Mouse (Mus musculus): ENCODE data around the gene Itpr1.
A peak's percentile ranks its signal among the peaks of the same experiment; 100 is the strongest.

Gene Itpr1

DNA sequence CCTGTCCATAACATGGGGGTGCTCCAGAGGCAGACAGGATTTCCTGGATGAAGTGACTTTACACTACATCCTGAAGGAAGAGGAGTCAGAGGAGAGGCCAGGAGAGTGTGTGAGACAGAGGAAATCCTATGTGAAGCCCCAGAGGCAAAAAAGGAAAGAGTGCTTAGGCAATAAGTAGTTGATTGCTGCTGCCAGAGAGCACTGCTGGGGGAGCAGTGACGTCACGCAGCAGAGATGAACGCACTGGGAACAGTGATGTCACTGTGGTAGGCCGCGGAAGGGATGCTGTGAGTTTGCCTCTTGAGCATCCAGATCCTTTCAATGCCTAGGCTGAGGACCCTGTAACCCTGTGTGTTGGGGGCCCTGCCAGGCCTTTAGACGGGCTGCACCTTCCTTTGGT is 264.7 kb downstream of the Itpr1 start:
- no peak for DNase-seq

DNA sequence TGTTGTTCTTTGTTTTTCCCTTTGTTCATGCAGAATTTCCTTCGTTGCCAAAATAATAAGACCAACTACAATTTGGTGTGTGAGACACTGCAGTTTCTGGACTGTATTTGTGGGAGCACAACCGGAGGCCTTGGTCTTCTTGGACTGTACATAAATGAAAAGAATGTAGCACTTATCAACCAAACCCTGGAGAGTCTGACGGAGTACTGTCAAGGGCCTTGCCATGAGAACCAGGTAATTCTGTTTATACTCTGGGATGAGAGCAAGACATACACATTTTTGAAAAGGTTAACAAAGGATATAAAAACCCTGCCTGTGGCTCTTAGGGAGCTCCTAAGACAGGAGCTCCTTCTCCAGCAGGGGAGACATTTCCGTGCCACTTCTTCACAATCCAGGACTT is 268.3 kb downstream of the Itpr1 start:
- DNase-seq, result no peak

DNA sequence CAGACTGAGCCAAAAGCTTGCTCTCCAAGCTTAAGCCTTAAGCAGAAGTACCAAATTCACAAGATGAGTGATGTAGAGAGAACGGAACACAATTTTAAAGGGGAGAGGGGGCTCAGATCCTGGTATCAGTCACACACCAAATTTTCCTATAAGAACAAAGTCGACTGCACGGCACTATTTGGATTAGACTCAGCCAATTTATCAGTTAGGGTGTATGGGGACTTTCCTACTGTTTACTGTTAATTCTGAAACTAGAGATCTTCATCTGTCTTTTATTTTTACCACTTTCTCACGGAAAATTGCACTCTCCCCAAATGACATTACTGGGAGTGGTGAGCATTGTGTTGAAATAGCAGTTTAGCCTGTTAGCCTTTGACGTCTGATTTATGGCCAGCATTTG is 269.6 kb downstream of the Itpr1 start:
- DNase-seq, result no peak

DNA sequence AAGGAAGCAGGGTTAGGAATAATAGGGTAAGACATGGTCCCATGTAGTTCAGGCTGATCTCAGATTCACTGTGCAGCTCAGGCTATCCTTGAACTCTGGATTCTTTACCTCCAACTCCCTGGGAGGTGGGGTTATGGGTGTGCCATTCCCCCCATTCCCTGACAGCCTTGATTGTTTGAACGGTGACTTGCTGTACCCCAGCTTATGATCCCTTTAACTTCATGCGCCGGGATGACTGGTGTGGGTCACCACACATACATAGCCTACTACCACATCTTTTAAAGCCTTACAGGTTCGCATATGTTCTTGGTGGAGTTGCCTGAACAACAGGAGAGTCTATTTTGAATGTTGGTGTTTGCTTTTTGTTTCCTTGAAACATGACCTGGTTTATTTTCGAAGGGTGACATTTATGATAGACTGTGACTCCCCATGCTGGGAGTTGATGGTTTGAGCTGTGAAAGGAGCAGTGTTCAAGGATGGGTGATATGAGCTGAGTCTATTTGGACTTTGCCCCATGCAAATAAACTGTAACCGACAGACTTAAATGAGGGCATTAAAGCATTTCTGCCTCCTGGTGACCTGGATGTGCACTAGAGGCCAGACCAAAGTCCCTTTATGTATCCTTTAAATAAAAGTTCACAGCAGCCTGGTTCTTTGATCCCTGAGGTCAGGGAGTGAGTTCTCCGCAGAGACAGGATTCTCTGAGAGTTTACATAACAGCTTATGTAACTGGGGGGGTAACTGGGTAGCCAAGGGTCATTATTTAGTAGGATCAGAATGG is 273.5 kb downstream of the Itpr1 start:
- DNase-seq, result no peak

DNA sequence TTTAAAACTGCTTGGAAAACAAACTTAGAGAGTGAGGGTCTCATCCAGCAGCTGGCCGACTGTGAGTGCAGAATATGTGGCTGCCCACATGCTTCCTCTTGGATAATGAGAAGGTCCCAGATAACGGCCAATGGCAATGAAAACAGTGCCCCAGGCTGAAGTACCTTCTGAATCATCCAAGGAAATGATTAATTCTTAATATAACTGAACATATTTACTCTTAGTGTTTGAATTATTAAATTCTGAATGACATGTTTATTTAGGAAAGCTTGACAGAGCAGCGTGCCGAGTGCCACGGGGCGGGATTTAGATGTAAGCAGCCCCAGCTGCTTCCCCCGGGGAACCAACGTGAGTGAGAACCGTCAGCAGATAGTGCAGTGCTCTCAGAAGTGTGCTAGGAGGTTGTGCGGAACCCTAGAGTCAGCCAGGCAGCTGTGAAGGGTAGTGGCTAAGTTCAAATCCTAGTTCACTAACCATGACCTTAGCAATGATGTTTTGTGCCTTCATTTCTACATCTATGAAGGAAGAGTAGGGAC is 274.5 kb downstream of the Itpr1 start:
- no peak for DNase-seq

DNA sequence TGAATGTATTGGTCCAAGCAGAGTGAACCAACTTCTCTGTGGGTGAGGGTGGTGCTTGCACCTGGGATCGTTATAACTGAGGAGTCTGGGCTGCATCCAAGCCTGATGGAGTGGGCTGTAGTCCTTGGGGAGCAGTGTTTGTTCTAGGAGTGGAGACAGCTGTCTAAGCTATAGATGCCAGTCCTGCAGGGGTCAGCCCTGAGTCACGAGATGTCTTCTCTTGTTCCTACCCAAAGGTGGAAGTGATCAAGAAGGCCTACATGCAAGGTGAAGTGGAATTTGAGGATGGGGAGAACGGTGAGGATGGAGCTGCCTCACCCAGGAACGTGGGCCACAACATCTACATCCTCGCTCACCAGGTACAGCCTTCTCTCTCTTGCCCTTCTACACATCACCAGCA is 275.4 kb downstream of the Itpr1 start:
- peak; percentile 42 for DNase-seq

DNA sequence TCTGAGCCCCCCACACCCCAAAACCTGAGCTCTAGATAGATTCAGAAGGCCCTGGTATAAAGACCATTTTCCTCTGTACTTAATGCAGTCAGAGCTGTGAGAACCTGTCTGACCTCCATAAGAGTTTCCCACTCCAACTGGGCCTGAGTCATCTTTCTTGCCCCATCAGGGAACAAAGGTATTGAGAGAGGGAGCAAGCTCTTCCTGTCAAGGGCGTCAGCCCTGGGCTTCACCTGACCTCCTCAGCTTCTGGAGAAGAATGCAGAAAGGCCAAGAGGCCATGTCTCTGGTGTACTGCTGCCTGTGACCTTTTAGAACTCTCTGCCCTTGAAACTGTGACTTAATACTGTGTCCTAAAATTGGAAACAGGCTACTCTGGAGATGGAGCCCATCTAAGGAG is 279.1 kb downstream of the Itpr1 start:
- DNase-seq, result no peak

DNA sequence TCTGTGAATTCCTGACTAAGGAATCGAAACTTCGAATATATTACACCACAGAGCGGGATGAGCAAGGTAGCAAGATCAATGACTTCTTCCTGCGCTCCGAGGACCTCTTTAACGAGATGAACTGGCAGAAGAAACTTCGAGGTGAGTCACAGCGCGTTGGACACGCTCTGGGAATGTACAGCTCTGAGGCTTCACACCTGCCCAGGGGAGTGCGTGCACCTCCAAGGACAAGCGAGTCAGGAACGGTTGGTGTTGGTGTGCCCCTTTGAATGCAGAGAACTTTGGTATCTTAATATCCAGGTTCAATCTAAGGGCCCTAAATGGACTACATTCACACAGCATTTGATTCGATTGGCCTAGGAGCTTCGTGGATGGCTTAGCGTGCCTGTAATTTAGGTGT is 280.9 kb downstream of the Itpr1 start:
- no peak for DNase-seq

DNA sequence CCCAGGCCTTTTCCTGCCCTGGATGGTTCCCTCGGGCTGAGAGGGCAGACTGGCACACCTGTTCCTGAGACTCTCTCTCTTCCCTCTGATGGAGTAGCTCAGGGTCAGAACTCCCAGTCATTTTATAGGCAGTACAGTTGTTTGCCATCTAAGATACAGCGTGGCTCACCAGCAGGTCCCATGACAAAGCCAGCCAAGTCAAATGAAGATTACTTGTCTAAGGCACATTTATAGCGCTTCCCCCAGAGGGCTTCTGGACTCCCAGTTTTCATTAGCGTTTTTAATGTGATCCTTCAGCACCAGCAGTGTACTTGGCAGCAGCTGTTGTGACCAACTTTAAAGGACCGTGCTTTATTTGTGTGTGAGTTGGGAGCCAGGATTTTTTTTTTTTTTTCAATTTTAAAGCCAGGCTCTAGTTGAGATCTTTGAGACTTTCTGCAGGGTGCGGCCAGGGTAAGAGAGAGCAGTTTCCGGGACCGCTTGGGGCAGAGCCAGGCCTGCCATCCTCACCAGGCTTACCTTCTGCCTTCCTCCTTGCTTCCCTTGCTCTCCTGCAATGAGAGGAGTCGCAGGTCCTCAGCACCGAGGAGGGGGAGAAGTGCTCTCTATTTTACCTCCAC is 281.4 kb downstream of the Itpr1 start:
- DNase-seq, result no peak

DNA sequence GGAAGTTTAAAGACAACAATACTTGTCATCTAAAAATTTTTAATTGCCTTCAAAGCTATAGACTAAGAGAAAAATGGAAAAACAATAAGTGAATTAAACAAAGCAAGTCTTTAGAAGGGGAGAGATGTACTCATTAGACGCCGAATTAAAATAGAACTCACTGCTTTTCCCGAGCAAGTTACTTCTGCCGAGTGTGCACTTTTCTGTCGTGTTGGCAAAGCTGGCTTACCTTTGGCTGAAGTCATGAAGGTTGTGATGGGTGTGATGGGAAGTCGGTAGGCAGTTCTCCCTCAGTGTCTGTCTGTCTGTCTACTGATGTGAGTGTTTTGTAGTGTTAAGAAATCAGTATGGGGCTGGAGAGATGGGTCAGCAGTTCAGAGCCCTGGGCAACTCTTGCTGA is 282.1 kb downstream of the Itpr1 start:
- no peak for DNase-seq

DNA sequence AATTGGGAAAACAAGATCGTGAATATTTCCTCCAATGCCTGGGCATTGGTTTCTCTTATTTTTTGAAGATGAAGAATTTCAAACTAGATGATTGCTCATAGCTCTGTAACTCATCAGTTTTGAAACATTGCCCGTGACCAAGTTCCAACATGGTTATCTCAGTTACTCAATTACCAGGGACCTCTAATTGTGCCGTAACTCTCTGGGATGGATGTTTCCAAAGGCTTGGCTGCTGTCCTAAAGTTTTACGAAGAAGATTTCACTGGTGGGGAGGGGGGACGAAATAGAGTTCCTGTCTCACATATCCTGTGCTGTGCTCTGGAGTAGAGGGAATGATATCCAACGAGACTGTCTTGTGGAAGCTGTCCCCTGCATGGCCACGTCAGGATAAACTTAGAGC is 285.2 kb downstream of the Itpr1 start:
- no peak for DNase-seq

DNA sequence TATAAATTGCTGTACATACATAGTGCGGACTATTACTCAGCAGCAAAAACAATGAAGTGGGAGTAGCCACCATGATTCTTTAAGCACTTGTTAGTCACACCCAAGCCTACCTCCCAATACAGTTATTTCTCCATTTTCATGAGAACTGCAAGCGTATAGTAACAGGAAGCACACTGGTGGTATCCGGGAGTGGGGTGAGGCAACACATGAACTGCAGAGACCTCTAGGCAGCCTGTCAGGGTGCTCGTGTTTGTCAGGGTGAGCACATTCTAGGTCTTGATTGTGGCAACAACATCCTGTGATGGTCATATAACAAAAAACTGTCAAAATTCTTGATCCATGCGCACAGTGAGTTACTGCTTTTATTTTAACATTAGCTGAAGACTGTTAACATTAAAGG is 290.8 kb downstream of the Itpr1 start:
- DNase-seq, result no peak

DNA sequence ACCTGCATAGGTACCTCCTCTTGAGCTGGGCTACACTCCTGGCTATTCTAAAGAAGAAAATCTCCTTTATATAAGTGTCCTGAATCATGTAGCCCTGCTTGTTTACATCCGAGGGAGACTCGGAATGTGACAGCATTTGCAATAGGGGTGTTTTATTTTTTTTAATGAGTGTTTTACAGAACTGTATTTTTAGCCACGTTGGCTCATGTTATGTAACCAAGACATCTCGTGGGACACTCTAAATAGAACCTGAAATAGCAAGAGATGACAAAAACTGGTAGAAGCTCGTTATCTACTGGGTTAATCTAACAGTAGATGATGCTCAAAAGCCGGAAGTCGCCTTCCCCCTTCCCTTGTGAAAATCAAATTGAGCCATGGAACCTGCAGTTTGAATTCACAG is 291.8 kb downstream of the Itpr1 start:
- DNase-seq, result no peak

DNA sequence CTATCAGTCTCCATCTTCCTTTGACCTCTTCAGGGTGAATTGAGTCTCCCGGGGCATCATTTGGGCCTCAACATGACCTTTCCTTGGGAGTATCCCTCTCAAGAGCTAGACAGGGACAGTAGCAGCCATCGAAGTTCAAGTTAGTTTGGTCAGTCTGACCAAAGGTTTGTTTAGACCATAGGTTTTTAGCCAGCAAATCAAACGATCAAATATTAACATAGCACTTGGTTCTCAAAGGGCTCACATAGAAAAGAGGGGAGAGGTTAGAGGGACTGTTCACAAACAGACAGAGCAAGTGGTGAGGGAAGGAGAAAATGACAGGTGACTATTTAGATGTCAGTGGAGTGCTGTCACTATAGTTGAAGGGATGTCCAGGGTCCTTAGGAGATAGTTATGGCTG is 293.3 kb downstream of the Itpr1 start:
- DNase-seq, result no peak

DNA sequence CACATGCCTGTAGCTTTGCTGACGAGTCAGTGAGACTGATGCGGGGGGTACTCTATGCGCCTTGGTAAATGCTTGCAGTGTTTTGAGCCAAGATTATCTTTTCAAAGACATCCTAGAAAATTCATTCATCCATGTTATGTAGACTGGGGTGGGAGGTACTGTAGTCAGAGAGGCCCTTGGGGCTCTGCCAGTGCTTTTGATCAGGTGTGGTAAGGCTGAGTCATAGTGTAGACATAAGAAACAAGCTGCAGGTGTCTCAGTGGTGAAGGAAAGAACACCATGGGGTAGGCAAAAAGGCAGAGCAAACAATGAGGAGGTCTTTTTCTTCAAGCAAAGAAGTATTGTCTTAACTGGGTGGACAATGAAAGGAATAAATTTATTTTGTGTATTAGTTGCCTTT is 294.4 kb downstream of the Itpr1 start:
- DNase-seq, result no peak

DNA sequence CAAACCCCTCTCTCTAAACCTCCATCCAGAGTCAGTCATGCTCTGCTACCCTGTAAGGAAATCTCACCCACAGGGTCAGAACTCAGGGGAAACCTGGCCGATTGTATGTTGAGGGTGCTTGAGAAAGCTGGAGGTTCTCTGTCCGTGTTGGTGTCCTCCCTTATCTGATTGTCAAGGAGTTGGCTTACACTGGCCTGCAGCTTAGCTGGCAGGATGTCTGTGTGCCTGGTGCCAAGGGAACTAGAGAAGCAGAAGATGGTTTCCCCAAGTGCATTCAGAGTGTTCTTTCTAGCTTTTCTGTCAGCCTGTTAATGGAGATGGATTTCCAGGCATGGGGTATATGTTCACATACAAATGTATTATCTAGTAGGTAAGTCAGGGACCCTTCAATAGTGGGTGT is 296.4 kb downstream of the Itpr1 start:
- DNase-seq, result no peak

DNA sequence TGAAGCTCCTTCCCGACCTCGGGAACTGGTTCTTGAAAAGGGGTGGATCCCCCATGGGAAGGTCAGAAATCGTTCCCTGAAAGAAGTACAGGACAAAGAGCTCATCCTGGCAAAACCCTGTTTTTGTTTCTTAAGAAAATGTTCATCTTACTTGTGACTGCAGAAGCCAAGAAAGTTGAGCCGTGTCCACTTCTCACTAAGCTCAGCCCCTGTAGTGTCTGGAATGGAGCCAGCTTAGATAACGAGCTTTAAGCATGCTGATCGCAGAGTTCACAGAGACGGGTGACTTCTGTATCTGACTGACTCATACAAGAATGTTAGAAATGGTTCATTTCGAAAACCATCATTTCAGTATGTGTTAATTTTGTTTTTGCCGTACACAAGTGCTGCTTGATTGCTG is 297.2 kb downstream of the Itpr1 start:
- peak; percentile 50 for DNase-seq

DNA sequence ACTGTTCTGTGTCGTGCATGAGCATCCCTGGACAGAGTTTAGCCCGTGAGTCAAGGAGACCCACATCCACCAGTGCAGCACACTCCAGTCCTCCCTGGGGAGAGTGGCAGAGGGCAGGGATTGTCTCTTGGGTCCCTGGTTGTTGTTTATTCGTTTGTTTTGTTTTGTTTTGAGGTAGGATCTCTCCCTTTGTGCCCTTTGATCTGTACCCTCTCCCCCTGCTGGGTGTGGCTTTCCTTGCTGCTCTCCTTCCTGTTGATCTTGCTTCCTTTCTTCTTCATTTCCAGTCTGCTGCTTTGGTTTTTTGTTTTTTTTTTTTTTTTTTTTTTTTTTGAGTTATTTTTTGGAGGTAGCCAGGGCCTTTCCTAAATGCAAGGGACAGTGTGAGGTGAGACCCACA is 299.2 kb downstream of the Itpr1 start:
- no peak for DNase-seq

DNA sequence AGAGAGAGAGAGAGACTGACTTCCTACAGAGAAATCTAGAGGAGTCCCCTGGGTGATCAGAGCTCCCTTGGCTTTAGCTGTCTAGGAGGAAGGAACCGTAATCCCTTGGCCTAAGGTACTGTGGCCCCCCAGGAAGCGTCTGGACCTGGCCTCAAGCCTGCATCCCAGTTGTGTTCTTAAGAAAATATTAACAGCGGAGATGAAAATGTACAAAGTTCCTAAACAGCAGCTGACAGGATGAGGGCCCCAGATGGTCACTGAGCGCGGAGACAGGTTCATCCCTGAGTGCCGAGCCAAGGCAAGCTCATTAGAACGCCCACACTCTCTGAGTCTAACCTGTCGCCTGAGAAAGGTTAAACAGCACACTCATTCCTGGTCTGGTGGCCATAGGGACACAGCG is 300.1 kb downstream of the Itpr1 start:
- peak; percentile 62 for DNase-seq

DNA sequence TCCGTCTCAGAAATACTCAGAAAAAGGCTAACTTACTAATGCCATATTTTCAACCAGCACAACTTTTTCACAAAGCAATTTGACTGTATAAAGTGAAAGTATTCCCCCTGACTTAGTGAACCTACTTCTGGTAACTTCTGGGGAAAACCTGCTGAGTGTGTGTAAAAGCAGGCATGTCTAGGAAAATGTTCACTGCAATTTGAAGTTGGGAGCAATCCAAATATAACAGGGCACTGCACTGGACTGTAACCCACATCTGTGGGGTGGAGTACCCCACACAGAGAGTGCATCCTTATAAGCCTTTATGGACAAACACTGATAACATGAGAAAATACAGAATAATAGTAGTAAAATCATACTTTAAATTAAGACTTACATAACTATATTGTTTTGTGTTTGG is 303.4 kb downstream of the Itpr1 start:
- DNase-seq, result no peak

DNA sequence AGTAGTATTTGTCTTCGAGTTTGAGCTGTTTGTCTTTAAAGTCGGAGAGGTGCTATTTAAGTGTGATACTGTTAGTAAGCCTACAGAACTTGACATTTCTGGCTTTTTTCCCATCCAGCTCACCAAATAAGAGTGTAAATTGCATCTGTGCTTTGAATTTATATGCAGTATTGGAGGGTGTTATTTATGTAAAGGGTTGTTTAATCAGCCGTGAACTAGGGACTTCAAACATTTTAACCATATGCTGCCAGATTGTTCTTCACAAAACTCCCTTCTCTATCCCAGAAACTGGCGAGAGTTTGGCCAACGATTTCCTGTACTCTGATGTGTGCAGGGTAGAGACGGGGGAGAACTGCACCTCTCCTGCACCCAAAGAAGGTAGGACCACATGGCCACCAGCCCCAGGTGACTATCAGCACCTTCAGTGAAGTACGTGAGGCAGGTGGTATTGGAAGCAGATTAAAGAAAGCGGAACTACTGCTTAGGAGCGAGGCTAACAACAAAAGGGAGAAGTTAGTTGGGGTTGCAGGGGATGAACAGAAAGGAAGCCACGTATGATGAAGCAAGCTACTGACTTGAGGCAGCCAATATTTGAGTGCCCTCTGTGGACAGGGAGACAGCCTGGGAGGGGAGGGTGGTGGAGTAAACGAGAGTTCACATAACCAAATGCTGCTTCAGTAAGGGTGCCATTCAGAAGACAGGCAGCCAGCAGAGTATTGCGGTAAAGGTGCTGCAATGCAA is 304.5 kb downstream of the Itpr1 start:
- DNase-seq, result no peak

DNA sequence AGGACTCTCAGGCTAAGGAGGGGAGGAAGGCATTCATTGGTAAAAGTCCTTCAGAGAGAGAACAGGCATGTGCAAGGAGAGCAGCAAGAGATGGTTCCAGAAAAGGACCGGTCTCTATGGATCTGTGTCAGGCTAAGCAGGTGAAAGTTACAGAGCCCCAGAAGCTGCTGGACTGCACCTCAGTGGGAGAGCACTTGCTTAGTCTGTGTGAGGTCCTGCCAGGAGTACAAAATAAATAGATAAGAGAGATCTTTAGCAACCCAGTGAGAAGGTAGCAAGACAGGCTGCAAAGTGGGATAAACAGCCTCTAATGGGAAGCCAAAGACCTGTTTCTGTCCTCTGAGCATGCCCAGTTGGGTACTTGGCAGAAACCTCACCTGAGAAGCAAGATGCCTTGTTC is 305.1 kb downstream of the Itpr1 start:
- no peak for DNase-seq

DNA sequence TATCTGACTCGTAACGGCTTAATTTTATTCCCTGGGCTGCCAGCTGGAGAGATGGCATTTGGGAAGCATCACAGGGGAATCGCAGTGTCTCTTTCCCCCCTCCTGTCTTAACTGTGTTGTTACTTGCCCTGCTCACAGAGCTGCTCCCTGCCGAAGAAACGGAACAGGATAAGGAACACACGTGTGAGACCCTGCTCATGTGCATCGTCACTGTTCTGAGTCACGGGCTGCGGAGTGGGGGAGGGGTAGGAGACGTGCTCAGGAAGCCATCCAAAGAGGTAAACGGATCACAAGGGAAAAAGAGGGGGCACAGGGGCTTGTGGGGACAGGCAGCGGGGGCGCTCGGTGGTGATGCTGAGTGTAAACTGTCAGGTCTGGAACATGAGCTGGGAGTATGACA is 305.7 kb downstream of the Itpr1 start:
- DNase-seq, result no peak

DNA sequence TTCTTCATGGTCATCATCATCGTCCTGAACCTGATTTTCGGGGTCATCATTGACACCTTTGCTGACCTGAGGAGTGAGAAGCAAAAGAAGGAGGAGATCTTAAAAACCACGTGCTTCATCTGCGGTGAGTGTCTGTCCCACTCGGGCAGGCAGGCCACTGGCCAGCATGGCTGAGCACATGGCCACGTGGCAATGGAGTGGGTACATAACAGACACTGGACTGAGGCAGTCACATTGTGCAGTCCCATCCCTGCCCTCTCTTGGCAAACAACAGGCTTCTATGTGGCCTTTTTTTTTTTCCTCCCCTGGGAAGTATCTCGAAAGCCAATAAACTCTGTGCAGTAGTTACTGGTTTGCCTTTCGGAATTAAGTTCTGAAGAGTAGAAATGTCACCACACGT is 306.4 kb downstream of the Itpr1 start:
- no peak for DNase-seq

Measured in kidney, postnatal 10 days (tissue).